11 mouse cellular contexts compared by ENCODE assay signal in the genomic region with DNA sequence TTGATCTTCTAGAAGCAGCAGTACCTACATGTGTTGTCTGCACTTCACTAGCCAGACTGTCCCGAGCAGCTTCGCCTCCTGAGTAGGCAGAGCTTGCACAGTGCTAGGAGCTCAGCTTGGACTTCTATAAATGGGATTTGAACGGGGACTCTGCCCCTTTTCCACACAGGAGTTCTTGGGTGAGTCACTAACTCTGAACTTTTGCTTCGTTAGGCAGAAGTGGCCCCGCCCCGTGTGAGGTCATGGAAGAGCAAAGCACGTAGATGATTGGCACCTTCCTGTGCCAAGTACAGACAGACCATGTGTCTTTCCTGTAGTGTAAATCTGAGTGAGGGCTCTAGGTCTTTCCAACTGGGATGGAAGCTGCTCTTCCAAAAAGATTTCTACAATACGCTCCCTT.
A peak's percentile ranks its signal among the peaks of the same experiment; 100 is the strongest.
DNase-seq lines count a peak whose midpoint lies in the region; ATAC-seq and TF ChIP-seq lines count a peak whose summit lies in the region.
"Had no signal": no experiment of that assay in that cellular context is flagged by ENCODE, and none has a peak within 500 bp of the region (broad histone marks: within the 10 kb centered on the region; RNA-seq: fewer than 3 reads in every experiment).

No protein-coding gene starts in this region.

- H3K36me3 ChIP-seq in liver, adult 2 months (ENCODE audit: control insufficient read depth, insufficient read depth, low read length): no peaks in the 10 kb centered on the region
- H3K36me3 ChIP-seq in liver, postnatal 0 days (replicated peaks; ENCODE audit: insufficient read depth, low read length): no peaks in the 10 kb centered on the region
- H3K36me3 ChIP-seq in midbrain, embryonic 13.5 days: peaks cover 89% of the 10 kb centered on the region
- no peaks in the 10 kb centered on the region; the same call in 1 of the 2 replicates for H3K36me3 ChIP-seq in forebrain, embryonic 11.5 days (ENCODE audit: control insufficient read depth, insufficient read depth, low read length)
- H3K36me3 ChIP-seq: embryonic facial prominence, embryonic 15.5 days had no signal

- no peak overlapping the region for H3K9ac ChIP-seq in liver, adult 2 months (ENCODE audit: low read depth, low read length)
- no peak overlapping the region for H3K9ac ChIP-seq in liver, postnatal 0 days (replicated peaks)
- H3K9ac ChIP-seq in midbrain, embryonic 13.5 days (replicated peaks): no peak overlapping the region
- H3K9ac ChIP-seq in forebrain, embryonic 11.5 days (ENCODE audit: low read length): no peak overlapping the region
- H3K9ac ChIP-seq: embryonic facial prominence, embryonic 15.5 days; lung, embryonic 15.5 days had no signal

- no peak for TF ChIP-seq POLR2A in liver, adult 2 months (IDR thresholded peaks at IDR 0.05; ENCODE audit: extremely low read depth, insufficient read depth, low read length)

- no peaks in the 10 kb centered on the region for H3K79me2 ChIP-seq in liver, adult 2 months (ENCODE audit: control insufficient read depth, insufficient read depth, low read length)

- no peak for TF ChIP-seq CTCF in liver, adult 2 months (IDR thresholded peaks at IDR 0.05; ENCODE audit: low read depth, low read length)
- no peak for TF ChIP-seq CTCF in liver, postnatal 0 days (IDR thresholded peaks at IDR 0.05; ENCODE audit: low read depth)

- H3K27me3 ChIP-seq in liver, adult 2 months (ENCODE audit: control insufficient read depth, insufficient read depth, low read length): no peaks in the 10 kb centered on the region
- H3K27me3 ChIP-seq in liver, postnatal 0 days (ENCODE audit: insufficient read depth, low read length): no peaks in the 10 kb centered on the region
- H3K27me3 ChIP-seq in midbrain, embryonic 13.5 days: no peaks in the 10 kb centered on the region
- H3K27me3 ChIP-seq in forebrain, embryonic 11.5 days (ENCODE audit: control insufficient read depth, insufficient read depth, low read length): no peaks in the 10 kb centered on the region
- H3K27me3 ChIP-seq: embryonic facial prominence, embryonic 15.5 days; lung, embryonic 15.5 days had no signal

- TF ChIP-seq EP300 in liver, postnatal 0 days (IDR thresholded peaks at IDR 0.05; ENCODE audit: low read depth): no peak

- H3K27ac ChIP-seq in liver, adult 2 months (replicated peaks; ENCODE audit: insufficient read depth, low read depth, low read length): no peak overlapping the region
- H3K27ac ChIP-seq in liver, postnatal 0 days (ENCODE audit: low read depth): no peak overlapping the region
- no peak overlapping the region for H3K27ac ChIP-seq in midbrain, embryonic 13.5 days
- H3K27ac ChIP-seq in forebrain, embryonic 11.5 days (ENCODE audit: low read depth, low read length): no peak overlapping the region
- H3K27ac ChIP-seq: embryonic facial prominence, embryonic 15.5 days had no signal

- DNase-seq in liver, adult 2 months (ENCODE audit: extremely low read depth, low read depth, low spot score): peak; percentile 65
- DNase-seq in liver, postnatal 0 days: no peak
- peak; percentile 83 for DNase-seq in Muller cell, postnatal 12 days (ENCODE audit: inconsistent ontology term)
- peak; percentile 65 for DNase-seq in adrenal gland, postnatal 25 days
- DNase-seq in lung, postnatal 25 days (ENCODE audit: low spot score): peak; percentile 60
- DNase-seq in forebrain, embryonic 11.5 days (ENCODE audit: low spot score): no peak
- DNase-seq in right cerebral cortex, postnatal 25 days: no peak

- ATAC-seq in liver, postnatal 0 days: no peak
- no peak for ATAC-seq in midbrain, embryonic 13.5 days
- ATAC-seq in forebrain, embryonic 11.5 days (replicated peaks; ENCODE audit: low FRiP score): no peak

- no peaks in the 10 kb centered on the region for H3K4me1 ChIP-seq in liver, adult 2 months (ENCODE audit: control insufficient read depth, insufficient read depth, low read length)
- H3K4me1 ChIP-seq in liver, postnatal 0 days (ENCODE audit: insufficient read depth): 0 out of 2 replicates have a peak, but pooled peaks cover 2% of the 10 kb centered on the region
- H3K4me1 ChIP-seq in midbrain, embryonic 13.5 days (replicated peaks): no peaks in the 10 kb centered on the region
- H3K4me1 ChIP-seq in forebrain, embryonic 11.5 days (replicated peaks; ENCODE audit: control insufficient read depth, insufficient read depth, low read length): no peaks in the 10 kb centered on the region
- H3K4me1 ChIP-seq: embryonic facial prominence, embryonic 15.5 days; lung, embryonic 15.5 days had no signal

- no peaks in the 10 kb centered on the region for H3K9me3 ChIP-seq in liver, postnatal 0 days (ENCODE audit: low read length)
- H3K9me3 ChIP-seq in midbrain, embryonic 13.5 days: no peaks in the 10 kb centered on the region
- no peaks in the 10 kb centered on the region; the same call in 1 of the 2 replicates for H3K9me3 ChIP-seq in forebrain, embryonic 11.5 days (ENCODE audit: control insufficient read depth, low read length)
- H3K9me3 ChIP-seq: embryonic facial prominence, embryonic 15.5 days; lung, embryonic 15.5 days had no signal

- no peak overlapping the region for H3K4me3 ChIP-seq in liver, adult 2 months (ENCODE audit: insufficient read depth, low read depth, low read length)
- no peak overlapping the region for H3K4me3 ChIP-seq in liver, postnatal 0 days (ENCODE audit: low read depth, low read length)
- no peak overlapping the region for H3K4me3 ChIP-seq in midbrain, embryonic 13.5 days (replicated peaks)
- no peak overlapping the region for H3K4me3 ChIP-seq in forebrain, embryonic 11.5 days (ENCODE audit: low read depth, low read length)
- H3K4me3 ChIP-seq: embryonic facial prominence, embryonic 15.5 days; lung, embryonic 15.5 days had no signal

- 59% methylated on average over 8 of the region's 8 CpGs for WGBS in liver, adult 2 months
- WGBS in liver, postnatal 0 days (ENCODE audit: insufficient replicate concordance): 64% methylated on average over 8 of the region's 8 CpGs
- 88% methylated on average over 8 of the region's 8 CpGs for WGBS in midbrain, embryonic 13.5 days
- 83% methylated on average over 8 of the region's 8 CpGs for WGBS in forebrain, embryonic 11.5 days

- no peak overlapping the region for H3K4me2 ChIP-seq in liver, postnatal 0 days (ENCODE audit: low read depth, low read length)
- no peak overlapping the region for H3K4me2 ChIP-seq in midbrain, embryonic 13.5 days (replicated peaks)
- no peak overlapping the region for H3K4me2 ChIP-seq in forebrain, embryonic 11.5 days (ENCODE audit: low read depth, low read length, severe bottlenecking)
- H3K4me2 ChIP-seq: embryonic facial prominence, embryonic 15.5 days; heart, embryonic 11.5 days; lung, embryonic 15.5 days had no signal

Comparison
In these comparisons a context has a peak if more than half of its experiments do, and no peak if none do; other contexts are left out.
1. DNase-seq: peak in liver, adult 2 months (single experiment), Muller cell, postnatal 12 days (single experiment), adrenal gland, postnatal 25 days (single experiment) and lung, postnatal 25 days (single experiment); none in liver, postnatal 0 days (single experiment), forebrain, embryonic 11.5 days (single experiment) and right cerebral cortex, postnatal 25 days (single experiment).